Mouse (Mus musculus) spleen, postnatal 14 days (tissue): ENCODE data around the gene Herpud2.
A peak's percentile ranks its signal among the peaks of the same experiment; 100 is the strongest.

Experiments
- DNase-seq, 2 experiments: peaks; one replicate each; pipeline ENCODE4 v3.0.0; 2021 to 2022; ENCODE audit warnings: low spot score in 2 of 2

Gene Herpud2

GRCm38 (mm10) chr9:25151611-25152241, at the start of gene Herpud2:
Herpud2 (minus strand) TSS chr9:25151820.
- peak; percentile 79 to 84 for DNase-seq

GRCm38 (mm10) chr9:25200987-25201386, 49.4 kb upstream of the Herpud2 start:
- no peak for DNase-seq

- DNase-seq, result no peak
Measured at GRCm38 (mm10) chr9:25200148-25200547, 48.5 kb upstream of the Herpud2 start.

GRCm38 (mm10) chr9:25196746-25197145, 45.1 kb upstream of the Herpud2 start:
- no peak for DNase-seq

- no peak for DNase-seq
Measured at GRCm38 (mm10) chr9:25191612-25192011, 40.0 kb upstream of the Herpud2 start.

- no peak for DNase-seq
Measured at GRCm38 (mm10) chr9:25186501-25186900, 34.9 kb upstream of the Herpud2 start.

- no peak for DNase-seq
Measured at GRCm38 (mm10) chr9:25185854-25186253, 34.2 kb upstream of the Herpud2 start.

- DNase-seq, result no peak
Measured at GRCm38 (mm10) chr9:25184606-25185005, 33.0 kb upstream of the Herpud2 start.

- no peak for DNase-seq
Measured at GRCm38 (mm10) chr9:25178066-25178465, 26.4 kb upstream of the Herpud2 start.

GRCm38 (mm10) chr9:25177201-25177600, 25.6 kb upstream of the Herpud2 start:
- no peak for DNase-seq

GRCm38 (mm10) chr9:25176562-25176961, 24.9 kb upstream of the Herpud2 start:
- DNase-seq, result no peak

GRCm38 (mm10) chr9:25175978-25176377, 24.4 kb upstream of the Herpud2 start:
- no peak for DNase-seq

- no peak for DNase-seq
Measured at GRCm38 (mm10) chr9:25175039-25175442, 23.4 kb upstream of the Herpud2 start.

GRCm38 (mm10) chr9:25174614-25175013, 23.0 kb upstream of the Herpud2 start:
- no peak for DNase-seq

- no peak for DNase-seq
Measured at GRCm38 (mm10) chr9:25173171-25173570, 21.6 kb upstream of the Herpud2 start.

GRCm38 (mm10) chr9:25169626-25170025, 18.0 kb upstream of the Herpud2 start:
- no peak for DNase-seq

GRCm38 (mm10) chr9:25167458-25168084, 16.0 kb upstream of the Herpud2 start:
- DNase-seq, result peak; percentile 57 to 64

- DNase-seq, result no peak
Measured at GRCm38 (mm10) chr9:25158218-25158617, 6.6 kb upstream of the Herpud2 start.

GRCm38 (mm10) chr9:25156377-25156776, 4.8 kb upstream of the Herpud2 start:
- DNase-seq, result no peak

- no peak for DNase-seq
Measured at GRCm38 (mm10) chr9:25153066-25153465, 1.4 kb upstream of the Herpud2 start.

- no peak for DNase-seq
Measured at GRCm38 (mm10) chr9:25152457-25152856, 837 bp upstream of the Herpud2 start.

GRCm38 (mm10) chr9:25150791-25151610, 619 bp downstream of the Herpud2 start:
- DNase-seq, result peak; percentile 50 to 52

- DNase-seq, result no peak
Measured at GRCm38 (mm10) chr9:25148767-25149166, 2.9 kb downstream of the Herpud2 start.
